Mouse (Mus musculus) olfactory bulb, adult 2 months (tissue): ENCODE results near the gene Abcc6.

Source experiments
- CTCF ChIP-seq: fragments of 200-500 bp; IDR thresholded peaks from 2 replicates; pipeline ENCODE4 v1.5.1; 2012; ENCODE audit warnings: low read depth, mild to moderate bottlenecking, low read length, moderate library complexity; ENCODE audit not compliant: insufficient read depth
- POLR2A ChIP-seq: fragments of 200-500 bp; IDR thresholded peaks from 2 replicates; pipeline ENCODE4 v1.6.1; 2012; ENCODE audit warnings: mild to moderate bottlenecking, low read depth, low read length, moderate library complexity; ENCODE audit not compliant: insufficient read depth

DNA sequence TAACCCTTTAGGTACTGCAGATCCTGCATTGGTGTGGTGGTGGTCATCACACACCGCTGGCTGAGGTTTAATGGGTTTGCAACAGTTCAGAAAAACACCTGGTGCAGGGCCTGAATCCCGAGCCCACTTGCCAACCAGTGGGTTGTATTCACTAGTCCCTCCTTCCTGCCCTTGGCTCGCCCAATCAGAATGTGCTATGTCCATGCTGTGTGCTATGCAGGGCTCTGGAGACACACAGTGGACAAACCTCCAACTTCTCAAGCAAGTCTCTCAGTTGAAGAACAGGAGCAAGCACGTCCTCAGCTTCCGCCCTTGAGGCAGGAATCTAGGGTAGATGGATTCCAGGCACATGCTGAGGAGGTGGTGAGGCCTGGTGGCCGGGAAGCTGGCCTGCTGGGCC, 55.6 kb downstream of the Abcc6 start:
- TF ChIP-seq POLR2A: no peak
- TF ChIP-seq CTCF: no peak
